Mouse (Mus musculus) lung, postnatal 0 days (tissue): ENCODE measurements around the gene Gfer. TPM values are rescaled to one million over a fixed set of nuclear protein-coding genes. Genes with fewer than 3 reads are reported as not detected.

Experiments used
- ATAC-seq: fragments of 200-750 bp; cut with Nextera tagmentation; 2 replicates; pipeline ENCODE4 v1.8.0; 2017; ENCODE audit warnings: moderate library complexity
- DNase-seq: peaks from one replicate; pipeline ENCODE4 v3.0.0-alpha.2; 2016; ENCODE audit warnings: low spot score
- H3K27ac ChIP-seq: fragments of 300-500 bp; sonication (generic); 2 replicates; pipeline ENCODE4 v1.5.1; 2014; ENCODE audit warnings: antibody characterized with exemption, mild to moderate bottlenecking, low read length, mixed read lengths
- H3K27me3 ChIP-seq: fragments of 300-500 bp; sonication (generic); replicated peaks from 2 replicates; pipeline ENCODE4 v1.6.1; 2014; ENCODE audit warnings: low read length, mixed read lengths; ENCODE audit not compliant: insufficient read depth
- H3K36me3 ChIP-seq: fragments of 300-500 bp; sonication (generic); 2 replicates; pipeline ENCODE4 v1.6.1; 2014; ENCODE audit warnings: low read length, mixed read lengths; ENCODE audit not compliant: insufficient read depth
- H3K4me1 ChIP-seq: fragments of 300-500 bp; sonication (generic); 2 replicates; pipeline ENCODE4 v1.6.1; 2014; ENCODE audit warnings: antibody characterized with exemption, low read depth, low read length, mixed read lengths; ENCODE audit not compliant: insufficient read depth
- H3K4me2 ChIP-seq: fragments of 300-500 bp; sonication (generic); replicated peaks from 2 replicates; pipeline ENCODE4 v1.6.1; 2014; ENCODE audit warnings: low read depth, mild to moderate bottlenecking, low read length, moderate library complexity, mixed read lengths
- H3K4me3 ChIP-seq: fragments of 300-500 bp; sonication (generic); 2 replicates; pipeline ENCODE4 v1.5.1; 2014; ENCODE audit warnings: low read depth, low read length
- H3K9ac ChIP-seq: fragments of 300-500 bp; sonication (generic); replicated peaks from 2 replicates; pipeline ENCODE4 v1.6.1; 2014; ENCODE audit warnings: low read depth, mild to moderate bottlenecking
- H3K9me3 ChIP-seq: fragments of 300-500 bp; sonication (generic); 2 replicates; pipeline ENCODE4 v1.6.1; 2016; ENCODE audit warnings: low read length, mixed read lengths
- CTCF ChIP-seq: IDR thresholded peaks from 2 replicates; pipeline ENCODE4 v1.5.1; 2016; ENCODE audit warnings: antibody characterized with exemption, mild to moderate bottlenecking
- EP300 ChIP-seq: IDR thresholded peaks from 2 replicates; pipeline ENCODE4 v1.6.1; 2016; ENCODE audit warnings: antibody characterized with exemption, mild to moderate bottlenecking, control low read depth
- WGBS: fragments of 180-500 bp; shearing (Covaris S2); extraction: QIAGEN DNeasy Blood & Tissue Kit; methylation state at CpG from one replicate; pipeline ENCODE4 v1.1.7; 2014; 5-methylcytosine and 5-hydroxymethylcytosine counted together
- polyA plus RNA-seq: library from polyadenylated mRNA; unstranded; fragments of >200 nt; fragmentation: Nextera tagmentation; extraction: Ambion mirVana; gene quantifications from 2 replicates; pipeline ENCODE4 v1.2.1, GENCODE M21; 2015

Gene Gfer
- 26.1 and 29.0 TPM in 2 replicates for polyA plus RNA-seq

DNA sequence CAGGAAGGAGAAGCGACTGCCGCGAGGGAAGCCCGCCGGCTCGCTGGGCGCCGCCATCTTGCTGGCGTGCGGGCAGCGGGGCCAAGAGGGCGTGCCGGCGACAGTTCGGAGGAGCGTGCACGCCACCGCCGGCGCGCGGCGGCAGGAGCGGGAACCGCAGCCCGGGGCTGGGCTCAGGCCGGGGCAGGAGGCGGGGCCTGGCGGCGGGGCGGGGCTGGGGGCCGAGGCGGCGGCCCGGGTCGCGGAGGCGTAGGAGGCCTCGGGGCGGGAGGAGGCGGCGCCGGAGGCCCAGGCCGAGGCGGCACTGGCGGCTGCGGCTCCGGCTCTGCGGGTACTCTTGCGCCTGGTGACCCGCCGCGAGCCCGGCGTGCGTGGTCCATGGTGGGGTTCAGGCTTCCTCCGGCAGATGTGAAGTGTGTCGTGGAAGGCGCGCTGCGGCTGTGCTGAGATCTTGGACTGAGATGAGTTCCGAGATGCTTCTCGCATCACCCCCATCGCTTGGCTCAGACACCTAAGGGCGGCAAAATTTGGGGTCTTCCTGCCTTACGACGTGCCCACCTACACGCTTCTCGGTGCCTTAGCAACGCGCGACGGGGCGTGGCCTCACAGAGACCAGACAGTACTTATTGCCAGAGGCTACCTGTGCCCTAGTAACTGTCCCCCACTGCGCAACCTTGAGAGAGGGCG, at the start of gene Gfer, which contains the start of gene Noxo1:
Gene Gfer, minus strand, starts transcription at position 146 of the 687 bp plus-strand sequence.
Gene Noxo1, plus strand, starts transcription at position 224 of the 687 bp plus-strand sequence.
- H3K4me3 ChIP-seq = peak within 1 kb of the TSS; percentile 69
- no peaks in the 10 kb centered on the region for H3K4me1 ChIP-seq
- no peaks in the 10 kb centered on the region for H3K9me3 ChIP-seq
- H3K9ac ChIP-seq = peak within 1 kb of the TSS; percentile 59
- H3K27me3 ChIP-seq = no peaks in the 10 kb centered on the region
- peak within 1 kb of the TSS; percentile 82 for H3K4me2 ChIP-seq
- peak; percentile 94 for DNase-seq
- ATAC-seq = peak; percentile 96
- H3K36me3 ChIP-seq = 0 out of 2 replicates have a peak, but pooled peaks cover 6% of the 10 kb centered on the region
- H3K27ac ChIP-seq = peak within 1 kb of the TSS; percentile 78
- 1% methylated on average over 69 of the region's 76 CpGs for WGBS
- peak; percentile 50 for TF ChIP-seq CTCF
- no peak for TF ChIP-seq EP300

DNA sequence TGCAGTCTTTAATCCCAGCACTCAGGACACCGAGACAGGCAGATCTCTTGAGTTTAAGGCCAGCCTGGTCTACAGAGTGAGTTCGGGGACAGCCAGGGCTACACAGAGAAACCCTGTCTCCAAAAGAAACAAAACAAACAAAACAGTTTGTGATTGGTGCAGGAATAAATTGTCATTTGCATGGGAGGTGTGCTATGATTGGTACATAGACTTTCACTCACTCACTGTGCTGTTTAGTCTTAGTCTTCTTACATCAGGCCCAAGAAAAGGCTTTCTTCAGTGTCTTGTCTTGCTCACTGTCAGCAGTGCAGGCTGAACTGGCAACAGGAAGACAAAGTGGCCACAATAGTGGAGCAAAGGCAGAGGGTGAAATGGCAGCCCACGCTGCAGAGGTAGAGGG, 48.4 kb upstream of the Gfer start:
- no peak for ATAC-seq
- H3K27ac ChIP-seq = no peak overlapping the region
- no peaks in the 10 kb centered on the region for H3K27me3 ChIP-seq
- H3K36me3 ChIP-seq = peaks cover 11% of the 10 kb centered on the region; the same call in 1 of the 2 replicates
- 72% methylated on average over 3 of the region's 3 CpGs for WGBS
- TF ChIP-seq CTCF = no peak
- TF ChIP-seq EP300 = no peak
- H3K4me3 ChIP-seq = no peak overlapping the region
- no peak overlapping the region for H3K9ac ChIP-seq
- no peaks in the 10 kb centered on the region for H3K9me3 ChIP-seq
- DNase-seq = no peak
- no peak overlapping the region for H3K4me2 ChIP-seq
- no peaks in the 10 kb centered on the region for H3K4me1 ChIP-seq

DNA sequence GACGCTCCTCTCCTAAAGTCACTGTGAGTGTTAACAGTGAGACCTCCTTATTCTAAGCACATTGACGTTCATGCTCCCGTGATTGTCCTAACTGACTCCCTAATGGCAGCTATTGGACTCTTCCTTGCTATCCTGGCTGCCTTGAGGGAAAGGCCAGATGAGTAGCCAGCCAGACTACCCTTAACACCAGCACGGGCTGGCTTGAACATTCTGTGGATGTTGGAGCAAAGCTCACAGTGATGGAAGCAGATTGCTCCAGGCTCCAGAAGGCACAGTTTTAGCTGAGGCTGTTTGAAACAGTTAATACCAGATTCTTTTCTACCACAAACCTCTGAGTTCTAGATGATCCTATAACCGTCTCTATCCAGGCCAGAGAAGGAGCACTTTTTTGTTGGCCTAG, 47.9 kb upstream of the Gfer start:
- Histone ChIP-seq H3K36me3 (peaks cover 11% of the 10 kb centered on the region; the same call in 1 of the 2 replicates), H3K9me3 (no peaks in the 10 kb centered on the region), H3K27ac (no peak overlapping the region), H3K9ac (no peak overlapping the region), H3K27me3 (no peaks in the 10 kb centered on the region), H3K4me2 (no peak overlapping the region), H3K4me3 (no peak overlapping the region), H3K4me1 (no peaks in the 10 kb centered on the region)
- DNase-seq = no peak
- no peak for ATAC-seq
- 77% methylated on average over 5 of the region's 5 CpGs for WGBS
- TF ChIP-seq EP300 = no peak
- TF ChIP-seq CTCF = no peak

DNA sequence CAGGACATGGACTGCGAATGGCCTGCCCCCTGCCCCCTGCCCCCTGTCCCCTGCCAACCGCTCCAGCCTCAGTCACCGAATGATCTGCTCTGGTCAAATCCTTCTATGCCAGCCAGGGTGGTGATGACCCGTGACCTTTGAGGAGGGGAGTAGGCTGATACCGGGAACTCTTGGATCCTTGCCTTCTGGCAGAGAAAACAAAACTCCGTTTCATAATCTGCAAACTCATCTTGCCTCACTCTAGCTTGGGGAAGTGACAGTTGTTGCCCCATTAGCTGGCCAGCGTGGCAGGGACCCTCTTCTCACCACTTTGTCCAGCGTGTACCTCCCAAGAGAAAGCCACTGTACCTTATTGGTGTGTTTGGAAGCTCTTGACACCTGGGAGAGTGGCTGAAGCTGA, 46.4 kb upstream of the Gfer start:
- ATAC-seq (peak; percentile 20; the same call in 1 of the 2 replicates), DNase-seq (peak; percentile 37)
- peaks cover under 1% of the 10 kb centered on the region; the same call in 1 of the 2 replicates for H3K4me1 ChIP-seq
- no peaks in the 10 kb centered on the region for H3K9me3 ChIP-seq
- no peak overlapping the region; the same call in 1 of the 2 replicates for H3K9ac ChIP-seq
- 53% methylated on average over 8 of the region's 8 CpGs for WGBS
- no peak overlapping the region for H3K4me3 ChIP-seq
- TF ChIP-seq EP300 = no peak
- no peak for TF ChIP-seq CTCF
- no peak overlapping the region for H3K27ac ChIP-seq
- no peaks in the 10 kb centered on the region for H3K27me3 ChIP-seq
- H3K4me2 ChIP-seq = no peak overlapping the region
- peaks cover 11% of the 10 kb centered on the region; the same call in 1 of the 2 replicates for H3K36me3 ChIP-seq

DNA sequence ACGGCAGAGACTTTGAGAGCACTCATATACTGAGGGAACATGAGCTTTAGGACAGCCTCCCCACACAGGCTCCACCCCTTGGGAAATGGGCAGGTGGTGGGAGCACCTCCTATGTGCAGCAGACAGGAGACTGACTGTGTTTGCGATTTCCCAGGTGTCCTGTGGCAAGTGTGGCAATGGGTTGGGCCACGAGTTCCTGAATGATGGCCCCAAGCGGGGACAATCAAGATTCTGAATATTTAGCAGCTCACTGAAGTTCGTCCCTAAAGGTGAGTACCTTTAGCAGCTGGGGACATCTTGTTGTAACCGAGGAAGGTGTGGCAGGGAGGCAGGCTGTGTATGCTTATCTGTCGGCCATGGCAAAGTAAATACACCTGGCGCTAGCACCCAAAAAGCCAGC, 44.0 kb upstream of the Gfer start:
- Histone ChIP-seq H3K4me1 (peaks cover 7% of the 10 kb centered on the region; the same call in 1 of the 2 replicates), H3K36me3 (peaks cover 11% of the 10 kb centered on the region; the same call in 1 of the 2 replicates), H3K4me3 (no peak overlapping the region), H3K27me3 (no peaks in the 10 kb centered on the region), H3K9me3 (no peaks in the 10 kb centered on the region), H3K9ac (no peak overlapping the region), H3K4me2 (no peak overlapping the region), H3K27ac (no peak overlapping the region)
- TF ChIP-seq EP300 (no peak), CTCF (no peak)
- no peak for DNase-seq
- WGBS = 66% methylated on average over 8 of the region's 8 CpGs
- ATAC-seq = no peak

DNA sequence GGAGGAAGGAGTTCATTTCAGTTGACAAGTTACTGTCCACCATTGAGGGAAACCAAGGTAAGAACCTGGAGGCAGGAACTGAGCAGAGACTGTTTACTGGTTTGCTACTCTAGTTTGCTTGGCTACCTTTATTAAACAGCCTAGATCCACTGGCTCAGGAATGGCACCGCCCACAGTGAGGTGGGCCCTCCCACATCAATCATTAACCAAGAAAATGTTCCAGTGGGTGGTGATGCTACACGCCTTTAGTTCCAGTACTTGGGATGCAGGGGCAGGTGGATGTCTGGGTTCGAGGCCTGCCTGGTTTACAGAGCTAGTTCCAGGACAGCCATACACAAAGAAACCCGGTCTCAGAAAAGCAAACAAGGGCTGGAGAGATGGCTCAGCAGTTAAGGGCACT, 42.3 kb upstream of the Gfer start:
- no peak overlapping the region for H3K4me3 ChIP-seq
- ATAC-seq (no peak), DNase-seq (no peak)
- H3K4me2 ChIP-seq = no peak overlapping the region
- no peak for TF ChIP-seq CTCF
- no peak for TF ChIP-seq EP300
- H3K36me3 ChIP-seq = peaks cover 11% of the 10 kb centered on the region; the same call in 1 of the 2 replicates
- 75% methylated on average over 4 of the region's 4 CpGs for WGBS
- no peak overlapping the region for H3K9ac ChIP-seq
- no peak overlapping the region for H3K27ac ChIP-seq
- no peaks in the 10 kb centered on the region for H3K27me3 ChIP-seq
- no peaks in the 10 kb centered on the region for H3K9me3 ChIP-seq
- H3K4me1 ChIP-seq = peaks cover 7% of the 10 kb centered on the region; the same call in 1 of the 2 replicates
